Mouse (Mus musculus): ENCODE data around the gene Hoxb8.

DNA sequence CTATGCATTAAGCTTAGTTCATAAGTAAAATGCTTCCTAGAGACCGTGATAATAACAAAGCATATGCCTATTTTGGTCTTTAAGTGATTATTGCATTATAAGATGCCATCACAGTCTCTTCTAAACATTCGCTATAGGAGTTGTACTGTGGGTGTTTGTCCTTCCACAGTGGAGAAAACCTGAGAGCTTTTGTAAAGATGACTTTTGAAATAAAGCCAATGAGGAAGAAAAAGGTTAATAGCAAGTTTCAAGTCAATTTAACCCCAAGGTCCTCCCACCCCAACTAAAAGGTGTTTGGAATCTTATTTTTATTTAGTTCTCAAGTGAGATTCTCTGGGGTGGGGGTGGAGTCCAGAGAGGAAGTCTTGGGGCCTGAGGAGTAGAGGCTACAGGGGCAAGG is 31.4 kb downstream of the Hoxb8 start:
- TF ChIP-seq CHD2 (IDR thresholded peaks at IDR 0.05; ENCODE audit: low read depth, low read length) (no peak), HCFC1 (IDR thresholded peaks at IDR 0.05; ENCODE audit: borderline replicate concordance, insufficient read depth, low read length) (no peak), ZNF384 (IDR thresholded peaks at IDR 0.05; ENCODE audit: low read depth, low read length) (no peak)
